ENCODE assay signal across 11 mouse cellular contexts in the genomic region with DNA sequence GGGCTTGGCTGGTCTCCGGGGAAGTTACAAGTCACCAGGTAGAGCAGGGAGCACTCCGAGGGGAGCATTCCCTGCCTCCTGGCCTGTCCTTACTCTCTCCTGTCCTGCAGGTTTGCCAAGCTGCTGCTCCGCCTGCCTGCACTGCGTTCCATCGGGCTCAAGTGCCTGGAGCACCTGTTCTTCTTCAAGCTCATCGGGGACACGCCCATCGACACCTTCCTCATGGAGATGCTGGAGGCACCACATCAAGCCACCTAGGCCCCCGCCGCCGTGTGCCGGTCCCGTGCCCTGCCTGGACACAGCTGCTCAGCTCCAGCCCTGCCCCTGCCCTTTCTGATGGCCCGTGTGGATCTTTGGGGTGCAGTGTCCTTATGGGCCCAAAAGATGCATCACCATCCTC.
A peak's percentile ranks its signal among the peaks of the same experiment; 100 is the strongest.
DNase-seq lines count a peak whose midpoint lies in the region; ATAC-seq lines count a peak whose summit lies in the region.
"Had no signal": no experiment of that assay in that cellular context is flagged by ENCODE, and none has a peak within 500 bp of the region (broad histone marks: within the 10 kb centered on the region; RNA-seq: fewer than 3 reads in every experiment).

No protein-coding gene starts in this region.

- H3K9me3 ChIP-seq in heart, embryonic 15.5 days (replicated peaks), result no peaks in the 10 kb centered on the region
- H3K9me3 ChIP-seq in liver, embryonic 12.5 days (replicated peaks), result no peaks in the 10 kb centered on the region
- no peaks in the 10 kb centered on the region for H3K9me3 ChIP-seq in liver, embryonic 11.5 days (ENCODE audit: control insufficient read depth, low read length)
- no peaks in the 10 kb centered on the region for H3K9me3 ChIP-seq in embryonic facial prominence, embryonic 14.5 days (ENCODE audit: control insufficient read depth, low read length)
- H3K9me3 ChIP-seq in limb, embryonic 15.5 days, result no peaks in the 10 kb centered on the region
- H3K9me3 ChIP-seq: midbrain, embryonic 10.5 days had no signal

- no peak overlapping the region for H3K4me3 ChIP-seq in heart, embryonic 15.5 days
- no peak overlapping the region for H3K4me3 ChIP-seq in liver, embryonic 12.5 days
- H3K4me3 ChIP-seq in liver, embryonic 11.5 days (ENCODE audit: low read depth, low read length), result no peak overlapping the region
- H3K4me3 ChIP-seq in embryonic facial prominence, embryonic 14.5 days (ENCODE audit: low read depth, low read length), result no peak overlapping the region
- H3K4me3 ChIP-seq in limb, embryonic 15.5 days, result no peak overlapping the region
- H3K4me3 ChIP-seq: midbrain, embryonic 10.5 days had no signal

- intact Hi-C loops in gastrocnemius, postnatal 14 days (cut with DNase I; ENCODE audit: low total_unique reads), result no loop called here

- ATAC-seq in heart, embryonic 15.5 days (replicated peaks; ENCODE audit: insufficient number of reproducible peaks, insufficient read depth, low FRiP score, low read depth), result no peak
- ATAC-seq in liver, embryonic 12.5 days, result no peak
- no peak for ATAC-seq in liver, embryonic 11.5 days (replicated peaks; ENCODE audit: low FRiP score)
- ATAC-seq in embryonic facial prominence, embryonic 14.5 days (ENCODE audit: low read depth), result no peak
- no peak for ATAC-seq in limb, embryonic 15.5 days (ENCODE audit: insufficient number of reproducible peaks, low FRiP score, low TSS enrichment, low read depth)
- no peak for ATAC-seq in megakaryocyte progenitor cell, adult 5-6 weeks (replicated peaks; ENCODE audit: poor library complexity)

- peaks cover 55% of the 10 kb centered on the region for H3K4me1 ChIP-seq in heart, embryonic 15.5 days (replicated peaks)
- peaks cover 37% of the 10 kb centered on the region for H3K4me1 ChIP-seq in liver, embryonic 12.5 days
- H3K4me1 ChIP-seq in liver, embryonic 11.5 days (replicated peaks; ENCODE audit: control insufficient read depth, insufficient read depth, low read length), result peaks cover 18% of the 10 kb centered on the region
- peaks cover 48% of the 10 kb centered on the region for H3K4me1 ChIP-seq in embryonic facial prominence, embryonic 14.5 days (ENCODE audit: control insufficient read depth, insufficient read depth, low read length)
- H3K4me1 ChIP-seq in limb, embryonic 15.5 days, result peaks cover 81% of the 10 kb centered on the region

- DNase-seq in heart, adult 18-20 months, result no peak
- DNase-seq in liver, embryonic 11.5 days (ENCODE audit: low spot score), result no peak
- no peak for DNase-seq in embryonic facial prominence, embryonic 14.5 days (ENCODE audit: low spot score)
- no peak for DNase-seq in gastrocnemius, postnatal 14 days
- DNase-seq: cerebellum, postnatal 25 days; gastrocnemius, postnatal 36 days had no signal

- H3K9ac ChIP-seq in heart, embryonic 15.5 days, result no peak overlapping the region
- no peak overlapping the region for H3K9ac ChIP-seq in liver, embryonic 12.5 days
- no peak overlapping the region for H3K9ac ChIP-seq in liver, embryonic 11.5 days (ENCODE audit: low read depth, low read length)
- no peak overlapping the region; the same call in 1 of the 2 replicates for H3K9ac ChIP-seq in embryonic facial prominence, embryonic 14.5 days (ENCODE audit: low read depth, low read length)
- no peak overlapping the region for H3K9ac ChIP-seq in limb, embryonic 15.5 days

- peak overlapping the region; percentile 88 for H3K27ac ChIP-seq in heart, embryonic 15.5 days
- H3K27ac ChIP-seq in liver, embryonic 12.5 days, result peak overlapping the region; percentile 65; the same call in 1 of the 2 replicates
- H3K27ac ChIP-seq in liver, embryonic 11.5 days (ENCODE audit: low read depth, low read length), result no peak overlapping the region
- peak overlapping the region; percentile 93 for H3K27ac ChIP-seq in embryonic facial prominence, embryonic 14.5 days (replicated peaks; ENCODE audit: low read depth, low read length)
- H3K27ac ChIP-seq in limb, embryonic 15.5 days, result peak overlapping the region; percentile 93
- H3K27ac ChIP-seq: midbrain, embryonic 10.5 days had no signal

- WGBS in heart, embryonic 15.5 days, result 82% methylated on average over 14 of the region's 14 CpGs
- 84% methylated on average over 14 of the region's 14 CpGs for WGBS in liver, embryonic 12.5 days (ENCODE audit: insufficient replicate concordance)
- WGBS in liver, embryonic 11.5 days, result 90% methylated on average over 14 of the region's 14 CpGs
- WGBS in embryonic facial prominence, embryonic 14.5 days, result 79% methylated on average over 14 of the region's 14 CpGs
- 72% methylated on average over 14 of the region's 14 CpGs for WGBS in limb, embryonic 15.5 days

- H3K36me3 ChIP-seq in heart, embryonic 15.5 days, result peaks cover 17% of the 10 kb centered on the region
- H3K36me3 ChIP-seq in liver, embryonic 12.5 days, result peaks cover 56% of the 10 kb centered on the region
- peaks cover 5% of the 10 kb centered on the region; the same call in 1 of the 2 replicates for H3K36me3 ChIP-seq in liver, embryonic 11.5 days (ENCODE audit: control insufficient read depth, insufficient read depth, low read length)
- H3K36me3 ChIP-seq in embryonic facial prominence, embryonic 14.5 days (ENCODE audit: control insufficient read depth, insufficient read depth, low read length), result peaks cover 54% of the 10 kb centered on the region
- H3K36me3 ChIP-seq in limb, embryonic 15.5 days, result peaks cover 63% of the 10 kb centered on the region

- no peak overlapping the region for H3K4me2 ChIP-seq in heart, embryonic 15.5 days
- H3K4me2 ChIP-seq in liver, embryonic 12.5 days, result no peak overlapping the region
- no peak overlapping the region for H3K4me2 ChIP-seq in liver, embryonic 11.5 days
- no peak overlapping the region for H3K4me2 ChIP-seq in embryonic facial prominence, embryonic 14.5 days (ENCODE audit: low read depth, low read length)
- H3K4me2 ChIP-seq in limb, embryonic 15.5 days, result no peak overlapping the region

- no peaks in the 10 kb centered on the region for H3K27me3 ChIP-seq in heart, embryonic 15.5 days
- no peaks in the 10 kb centered on the region for H3K27me3 ChIP-seq in liver, embryonic 12.5 days (replicated peaks)
- H3K27me3 ChIP-seq in liver, embryonic 11.5 days (replicated peaks; ENCODE audit: control insufficient read depth, insufficient read depth, low read length), result no peaks in the 10 kb centered on the region
- H3K27me3 ChIP-seq in embryonic facial prominence, embryonic 14.5 days (replicated peaks; ENCODE audit: control insufficient read depth, insufficient read depth, low read length), result no peaks in the 10 kb centered on the region
- no peaks in the 10 kb centered on the region for H3K27me3 ChIP-seq in limb, embryonic 15.5 days
